12 mouse cellular contexts compared by ENCODE assay signal in genomic region chr1:56289748-56290147, GRCm38 (mm10).
A peak's percentile ranks its signal among the peaks of the same experiment; 100 is the strongest.
DNase-seq lines count a peak whose midpoint lies in the region; ATAC-seq lines count a peak whose summit lies in the region.
"Had no signal": no experiment of that assay in that cellular context is flagged by ENCODE, and none has a peak within 500 bp of the region (broad histone marks: within the 10 kb centered on the region; RNA-seq: fewer than 3 reads in every experiment).

No protein-coding gene starts in this region.

- H3K27me3 ChIP-seq in hindbrain, embryonic 14.5 days (ENCODE audit: control insufficient read depth, insufficient read depth, low read length): no peaks in the 10 kb centered on the region
- no peaks in the 10 kb centered on the region for H3K27me3 ChIP-seq in hindbrain, embryonic 10.5 days (ENCODE audit: insufficient read depth, poor library complexity, severe bottlenecking)
- H3K27me3 ChIP-seq in lung, embryonic 16.5 days (ENCODE audit: control insufficient read depth, insufficient read depth, low read depth, low read length): no peaks in the 10 kb centered on the region

- H3K9me3 ChIP-seq in hindbrain, embryonic 14.5 days (ENCODE audit: control insufficient read depth, low read length): no peaks in the 10 kb centered on the region
- H3K9me3 ChIP-seq in hindbrain, embryonic 10.5 days: no peaks in the 10 kb centered on the region
- H3K9me3 ChIP-seq in lung, embryonic 16.5 days (ENCODE audit: control insufficient read depth, low read length): no peaks in the 10 kb centered on the region

- no peak for ATAC-seq in hindbrain, embryonic 14.5 days (ENCODE audit: low FRiP score)
- peak; percentile 71 for ATAC-seq in lung, embryonic 16.5 days (ENCODE audit: low read depth)
- ATAC-seq: CD4-positive, CD25-positive, alpha-beta regulatory T cell, adult 4 months; inflammation-experienced regulatory T-cells, adult 6 months had no signal

- no peak overlapping the region for H3K9ac ChIP-seq in hindbrain, embryonic 14.5 days
- H3K9ac ChIP-seq in lung, embryonic 16.5 days (ENCODE audit: low read length): no peak overlapping the region

- H3K4me1 ChIP-seq in hindbrain, embryonic 14.5 days (replicated peaks; ENCODE audit: control insufficient read depth, insufficient read depth, low read length): no peaks in the 10 kb centered on the region
- H3K4me1 ChIP-seq in hindbrain, embryonic 10.5 days (replicated peaks): no peaks in the 10 kb centered on the region
- H3K4me1 ChIP-seq in lung, embryonic 16.5 days (replicated peaks; ENCODE audit: control insufficient read depth, insufficient read depth, low read length): peaks cover 8% of the 10 kb centered on the region

- H3K36me3 ChIP-seq in hindbrain, embryonic 14.5 days (replicated peaks; ENCODE audit: control insufficient read depth, insufficient read depth): no peaks in the 10 kb centered on the region
- no peaks in the 10 kb centered on the region for H3K36me3 ChIP-seq in hindbrain, embryonic 10.5 days
- no peaks in the 10 kb centered on the region for H3K36me3 ChIP-seq in lung, embryonic 16.5 days (ENCODE audit: control insufficient read depth, insufficient read depth, low read length)

- no peak overlapping the region for H3K4me2 ChIP-seq in hindbrain, embryonic 14.5 days (replicated peaks)
- H3K4me2 ChIP-seq in lung, embryonic 16.5 days (ENCODE audit: low read depth, low read length): no peak overlapping the region

- DNase-seq in embryo, embryonic 11 days: peak; percentile 18
- no peak for DNase-seq in embryo, embryonic 10.5 days (ENCODE audit: low spot score)
- peak; percentile 44 for DNase-seq in hindbrain, embryonic 14.5 days (ENCODE audit: low spot score)
- DNase-seq in hindbrain, embryonic 10.5 days (ENCODE audit: low spot score): no peak
- DNase-seq in lung, postnatal 4 days: no peak
- DNase-seq in lung, postnatal 36 days: peak; percentile 4
- no peak for DNase-seq in urinary bladder, postnatal 14 days (ENCODE audit: low spot score)
- DNase-seq: adrenal gland, postnatal 14 days; right cerebral cortex, adult 18-20 months had no signal

- H3K4me3 ChIP-seq in hindbrain, embryonic 14.5 days (replicated peaks; ENCODE audit: low read length): no peak overlapping the region
- H3K4me3 ChIP-seq in hindbrain, embryonic 10.5 days: no peak overlapping the region
- H3K4me3 ChIP-seq in lung, embryonic 16.5 days (ENCODE audit: low read length): no peak overlapping the region

- WGBS in hindbrain, embryonic 14.5 days: 69% methylated on average over 1 of the region's 1 CpGs
- WGBS in hindbrain, embryonic 10.5 days: 89% methylated on average over 1 of the region's 1 CpGs
- 24% methylated on average over 1 of the region's 1 CpGs for WGBS in lung, embryonic 16.5 days

- no peak overlapping the region for H3K27ac ChIP-seq in hindbrain, embryonic 14.5 days
- no peak overlapping the region for H3K27ac ChIP-seq in hindbrain, embryonic 10.5 days
- H3K27ac ChIP-seq in lung, embryonic 16.5 days (ENCODE audit: low read length): no peak overlapping the region

Comparison
In these comparisons a context has a peak if more than half of its experiments do, and no peak if none do; other contexts are left out.
1. DNase-seq: peak in embryo, embryonic 11 days (single experiment), hindbrain, embryonic 14.5 days (single experiment) and lung, postnatal 36 days (single experiment); none in embryo, embryonic 10.5 days (single experiment), hindbrain, embryonic 10.5 days (single experiment), lung, postnatal 4 days (0 of 2) and urinary bladder, postnatal 14 days (single experiment).